Mouse (Mus musculus) C2C12 (cell line): ENCODE data around the gene Stoml3.

ENCODE experiments used
- CEBPB ChIP-seq: IDR thresholded peaks from one replicate; pipeline ENCODE4 v1.6.1; 2011; ENCODE audit warnings: low read depth, mild to moderate bottlenecking, control low read depth, moderate library complexity
- CTCF ChIP-seq: IDR thresholded peaks from one replicate; pipeline ENCODE4 v1.5.1; 2011; ENCODE audit not compliant: control insufficient read depth, insufficient read depth, insufficient read length
- FOSL1 ChIP-seq: IDR thresholded peaks from one replicate; pipeline ENCODE4 v1.8.0; 2011; ENCODE audit warnings: mild to moderate bottlenecking, low read length; ENCODE audit not compliant: poor library complexity, insufficient read depth, severe bottlenecking
- MAX ChIP-seq: IDR thresholded peaks from one replicate; pipeline ENCODE4 v1.6.1; 2011; ENCODE audit warnings: mild to moderate bottlenecking, control low read depth
- MYOD1 ChIP-seq: IDR thresholded peaks from one replicate; pipeline ENCODE4 v1.6.1; 2011; ENCODE audit warnings: low read depth; ENCODE audit not compliant: control insufficient read depth, insufficient read length
- MYOG ChIP-seq: IDR thresholded peaks from one replicate; pipeline ENCODE4 v1.6.1; 2011; ENCODE audit not compliant: control insufficient read depth, insufficient read length; ENCODE audit errors: extremely low read depth
- USF1 ChIP-seq: IDR thresholded peaks from one replicate; pipeline ENCODE4 v1.6.1; 2011; ENCODE audit warnings: low read depth, mild to moderate bottlenecking, control low read depth, moderate library complexity

- TF ChIP-seq CTCF (no peak), MAX (no peak), USF1 (no peak), CEBPB (no peak), MYOG (no peak), FOSL1 (no peak), MYOD1 (no peak)
Measured at GRCm38 (mm10) chr3:53486561-53486960, 1.9 kb upstream of the Stoml3 start.
